Mouse (Mus musculus) frontal cortex, adult 2 months (tissue): ENCODE data around the gene Flrt3. TPM values are rescaled to one million over a fixed set of nuclear protein-coding genes. Genes with fewer than 3 reads are reported as not detected.

Experiments used
- DNase-seq, 2 experiments: peaks; one replicate each; pipeline ENCODE4 v3.0.0; 2022; ENCODE audit warnings: low spot score in 1 of 2; ENCODE audit errors: extremely low spot score in 1 of 2
- polyA plus RNA-seq: library from polyadenylated mRNA; depleted of rRNA; stranded (reverse); fragments of >200 nt; gene quantifications from 2 replicates; pipeline ENCODE4 v1.2.3, GENCODE M21; 2012

Flrt3 gene
- polyA plus RNA-seq, 1 experiment = 8.4 TPM

DNA sequence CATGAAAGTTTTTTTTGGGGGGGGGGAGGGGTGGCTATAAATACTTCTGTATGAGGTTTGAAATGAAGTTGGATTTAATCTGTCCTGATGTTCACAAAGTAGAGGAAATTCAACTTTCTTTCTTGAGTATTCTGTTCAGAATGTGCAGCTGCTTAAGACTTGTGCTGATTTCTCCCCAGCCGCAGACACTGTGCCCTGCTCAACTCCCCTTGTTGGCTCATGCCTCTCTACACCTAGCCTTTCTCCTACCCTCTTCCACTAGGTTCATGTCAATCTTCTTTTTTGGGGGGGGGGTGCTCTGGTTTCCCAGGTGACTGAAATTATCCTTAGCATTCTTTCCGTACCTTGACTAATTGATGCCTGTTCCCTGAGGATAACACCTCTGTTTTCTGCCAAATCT lies 17.3 kb downstream of the Flrt3 start:
- DNase-seq = no peak

DNA sequence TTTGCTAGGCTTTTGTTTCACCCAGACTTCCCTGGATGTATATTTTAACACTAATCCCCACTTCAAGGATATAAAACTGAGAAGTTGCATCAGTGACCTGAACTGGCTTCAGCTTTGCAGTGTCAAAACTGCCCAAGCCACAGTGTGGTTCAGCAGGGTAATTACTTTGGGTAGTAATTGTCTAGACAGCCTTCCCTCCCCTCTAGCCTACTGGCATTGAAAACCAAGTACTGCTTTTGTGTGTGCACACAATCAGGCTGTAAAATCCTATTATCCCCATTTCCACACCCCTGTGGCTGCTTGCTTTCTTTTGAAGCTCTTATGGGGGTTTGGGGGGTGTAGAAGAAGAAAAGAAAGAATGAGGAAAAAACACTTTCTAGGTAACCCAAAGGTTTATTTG lies 17.8 kb downstream of the Flrt3 start:
- no peak for DNase-seq

DNA sequence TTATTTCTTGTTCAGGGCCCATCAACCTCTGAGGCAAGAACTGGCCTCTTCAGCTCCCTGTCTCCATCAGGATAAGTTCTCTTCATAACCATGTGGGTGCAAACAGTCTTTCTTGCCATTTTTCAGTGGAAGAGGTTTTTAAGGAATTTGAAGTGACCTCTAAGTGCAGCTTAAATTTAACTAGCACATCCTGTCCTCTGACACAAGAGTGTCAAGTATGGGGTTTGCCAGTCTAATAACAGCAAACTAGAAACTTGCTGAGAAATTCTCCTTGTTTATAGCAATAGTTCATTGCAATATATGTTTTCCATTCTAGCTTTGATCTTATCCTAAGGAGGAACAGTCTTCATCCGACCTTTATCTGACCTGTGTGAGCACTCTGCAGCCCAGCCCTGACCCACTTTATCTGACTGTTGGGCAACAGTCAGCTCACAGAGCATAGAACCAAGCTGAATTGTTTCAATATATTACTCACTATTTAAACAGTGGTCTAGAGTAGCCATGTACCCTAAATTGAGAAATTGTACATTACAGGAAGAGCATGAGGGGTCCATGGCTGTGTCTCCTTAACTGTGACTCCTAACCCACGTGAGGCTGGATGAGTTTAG lies 49.4 kb downstream of the Flrt3 start:
- DNase-seq = no peak

DNA sequence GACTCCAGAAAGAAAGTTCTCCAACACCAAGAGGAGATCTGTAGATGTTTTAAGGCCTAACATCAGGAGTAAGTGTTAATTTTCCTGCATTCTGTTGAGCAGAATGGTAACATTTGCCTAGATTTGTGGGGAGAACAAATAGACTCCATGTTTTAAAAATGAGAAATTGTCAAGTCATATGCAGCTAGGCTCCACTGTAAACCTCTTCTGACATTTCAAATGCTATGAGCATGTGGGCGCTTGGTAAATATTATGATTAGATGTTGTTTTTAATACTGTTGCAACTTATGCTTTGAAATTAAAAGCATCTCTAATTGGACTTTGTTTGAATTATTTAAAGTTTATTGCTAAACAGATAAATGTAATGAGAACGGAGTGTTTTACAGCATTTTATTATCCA lies 55.8 kb downstream of the Flrt3 start:
- no peak for DNase-seq
